Mouse (Mus musculus) frontal cortex, adult 2 months (tissue): Measurements from ENCODE around the gene Rnf113a1. TPM values are rescaled to one million over a fixed set of nuclear protein-coding genes. Genes with fewer than 3 reads are reported as not detected.
"Not testable (repeated sequence)": the region's sequence is repeated elsewhere in the genome, so short reads cannot be mapped to it uniquely, and the experiment has no call there.

Experiments used
- DNase-seq, 2 experiments: peaks; one replicate each; pipeline ENCODE4 v3.0.0; 2022; ENCODE audit warnings: low spot score in 1 of 2; ENCODE audit errors: extremely low spot score in 1 of 2
- polyA plus RNA-seq: library from polyadenylated mRNA; depleted of rRNA; stranded (reverse); fragments of >200 nt; gene quantifications from 2 replicates; pipeline ENCODE4 v1.2.3, GENCODE M21; 2012; rRNA removed

Rnf113a1 gene
- polyA plus RNA-seq, result 7.4 and 8.2 TPM in 2 replicates

DNA sequence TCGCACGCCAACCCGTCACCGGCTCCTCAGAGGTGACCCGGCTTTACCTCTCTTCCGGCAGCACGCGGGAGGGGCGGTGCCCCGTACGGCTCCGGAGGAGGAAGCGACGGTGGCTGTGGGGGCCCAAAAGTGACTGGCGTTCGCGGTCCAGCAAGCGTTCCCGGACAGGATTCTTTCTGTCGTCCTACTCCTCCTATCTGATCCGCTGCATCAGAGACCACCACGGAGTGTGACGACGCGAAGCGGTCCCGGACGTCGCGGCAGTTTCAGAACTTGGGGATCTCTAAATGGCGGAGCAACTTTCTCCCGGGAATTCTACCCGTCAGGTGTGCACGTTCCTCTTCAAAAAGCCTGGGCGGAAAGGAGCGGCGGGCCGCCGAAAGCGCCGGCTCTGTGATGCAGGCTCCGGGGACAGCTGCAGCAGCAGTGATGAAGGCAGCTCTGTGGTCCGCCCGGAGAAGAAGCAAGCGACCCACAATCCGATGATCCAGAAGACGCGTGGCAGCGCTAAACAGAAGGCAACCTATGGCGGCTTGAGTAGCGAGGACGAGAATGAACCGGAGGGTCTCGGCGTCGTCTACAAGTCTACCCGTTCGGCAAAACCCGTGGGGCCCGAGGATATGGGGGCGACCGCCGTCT is at the start of gene Rnf113a1, which contains the start of gene Ndufa1:
Gene Rnf113a1, plus strand, starts transcription at position 141 of the 639 bp plus-strand sequence.
Gene Ndufa1, minus strand, starts transcription at position 59 of the 639 bp plus-strand sequence.
- peak; percentile 21 to 83 for DNase-seq

- DNase-seq, result no peak
Observed at GRCm38 (mm10) chrX:37141732-37142131, 49.3 kb upstream of the Rnf113a1 start.

- DNase-seq, result not testable (repeated sequence)
Observed at GRCm38 (mm10) chrX:37144498-37144897, 46.5 kb upstream of the Rnf113a1 start.

DNA sequence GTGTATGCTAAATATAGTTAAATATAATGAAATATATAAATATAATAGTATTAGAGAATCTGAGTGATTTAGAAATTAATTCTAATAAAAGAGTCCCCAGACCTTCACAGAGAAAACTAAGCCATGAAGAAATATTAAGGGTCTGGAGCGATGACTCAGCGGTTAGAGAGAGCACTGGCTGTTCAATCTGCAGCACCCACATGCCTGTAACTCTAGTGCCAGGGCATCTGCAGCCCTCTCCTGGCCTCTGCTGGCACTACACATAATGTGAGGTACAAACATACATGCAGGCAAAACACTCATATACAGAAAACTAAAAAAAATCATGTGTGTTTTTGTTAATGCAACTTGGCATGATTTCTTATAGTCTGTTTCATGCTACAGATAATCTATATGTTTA is 46.1 kb upstream of the Rnf113a1 start:
- no peak for DNase-seq

DNA sequence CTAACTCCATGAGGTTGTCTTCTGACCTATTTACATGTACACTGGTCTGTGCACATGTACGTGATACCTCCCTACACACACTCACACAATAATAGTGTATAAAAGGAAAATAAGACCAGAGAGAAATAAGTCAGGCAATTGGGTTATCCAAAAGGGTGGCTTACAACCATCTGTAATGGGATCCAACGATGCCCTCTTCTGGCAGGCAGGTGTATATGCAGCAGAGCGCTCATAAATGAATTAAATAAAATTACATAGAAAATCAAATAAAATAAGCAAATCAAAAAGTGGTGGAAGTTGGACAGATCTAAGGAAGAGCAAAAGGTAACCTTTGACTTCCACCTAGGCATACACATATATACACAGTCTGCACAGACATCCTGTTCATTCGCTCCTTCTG is 33.2 kb upstream of the Rnf113a1 start:
- DNase-seq, result no peak

- DNase-seq, result no peak
Observed at GRCm38 (mm10) chrX:37161169-37161568, 29.9 kb upstream of the Rnf113a1 start.

- no peak for DNase-seq
Observed at GRCm38 (mm10) chrX:37163115-37163514, 27.9 kb upstream of the Rnf113a1 start.

DNA sequence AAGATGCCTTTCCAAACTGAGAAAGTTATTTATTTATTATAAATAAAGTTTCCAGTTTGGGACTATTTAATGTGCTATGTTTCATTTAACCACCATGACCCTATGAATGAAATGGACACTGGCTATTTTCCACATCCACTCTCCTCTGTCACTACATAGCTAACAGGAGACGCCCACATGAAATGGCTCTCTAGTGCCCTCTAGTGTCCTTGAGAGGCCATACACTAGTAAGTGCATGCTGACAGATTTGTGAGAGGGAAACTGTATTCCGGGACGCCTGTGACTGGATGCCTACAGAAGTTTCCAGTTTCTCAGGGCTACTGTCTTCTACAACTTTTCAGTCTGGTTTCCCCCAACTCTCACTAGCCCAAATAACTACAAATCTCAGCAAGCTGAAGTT is 24.0 kb upstream of the Rnf113a1 start:
- peak in 1 of 2 experiments; percentile 46 for DNase-seq

DNA sequence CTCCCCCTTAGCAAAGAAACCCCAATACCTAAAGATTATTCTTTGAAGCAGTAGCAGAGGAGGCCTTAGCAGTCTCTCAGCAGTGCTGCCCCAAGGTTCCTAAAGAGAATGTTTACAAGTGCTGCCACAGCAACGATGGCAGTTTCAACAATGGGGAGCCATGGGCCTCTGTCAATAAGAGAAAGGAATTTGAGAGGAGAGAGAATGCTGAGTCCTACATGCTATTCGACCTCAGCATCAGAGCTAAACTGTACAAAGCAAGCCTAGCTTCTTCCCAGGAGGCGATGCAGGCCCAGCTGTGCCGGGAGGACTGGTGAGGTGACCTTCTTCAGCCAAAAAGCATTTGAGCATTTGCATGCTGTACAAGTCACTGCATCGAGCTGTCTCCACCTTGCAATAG is 22.3 kb upstream of the Rnf113a1 start, which contains the start of gene Akap14:
Gene Akap14, minus strand, starts transcription at position 101 of the 400 bp plus-strand sequence.
- no peak for DNase-seq

GRCm38 (mm10) chrX:37184401-37184800 is 6.6 kb upstream of the Rnf113a1 start:
- DNase-seq, result peak in 1 of 2 experiments; percentile 10

DNA sequence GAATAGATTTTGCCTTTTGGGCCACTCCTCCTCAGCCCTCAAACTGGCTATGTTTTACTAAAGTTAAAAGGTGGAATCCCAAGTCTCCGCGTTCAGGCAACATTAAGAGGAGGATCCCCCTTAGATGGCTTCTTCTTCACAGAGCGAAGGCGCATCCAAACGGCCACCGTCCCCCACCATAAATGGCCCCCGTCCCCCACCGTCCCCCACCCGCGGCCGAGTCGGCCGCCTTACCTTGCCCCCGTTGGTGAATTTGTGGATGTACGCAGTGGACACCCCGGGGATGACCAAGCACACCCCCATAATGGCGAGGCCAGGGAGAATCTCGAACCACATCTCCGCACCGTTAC is 315 bp upstream of the Rnf113a1 start:
- DNase-seq, result no peak

DNA sequence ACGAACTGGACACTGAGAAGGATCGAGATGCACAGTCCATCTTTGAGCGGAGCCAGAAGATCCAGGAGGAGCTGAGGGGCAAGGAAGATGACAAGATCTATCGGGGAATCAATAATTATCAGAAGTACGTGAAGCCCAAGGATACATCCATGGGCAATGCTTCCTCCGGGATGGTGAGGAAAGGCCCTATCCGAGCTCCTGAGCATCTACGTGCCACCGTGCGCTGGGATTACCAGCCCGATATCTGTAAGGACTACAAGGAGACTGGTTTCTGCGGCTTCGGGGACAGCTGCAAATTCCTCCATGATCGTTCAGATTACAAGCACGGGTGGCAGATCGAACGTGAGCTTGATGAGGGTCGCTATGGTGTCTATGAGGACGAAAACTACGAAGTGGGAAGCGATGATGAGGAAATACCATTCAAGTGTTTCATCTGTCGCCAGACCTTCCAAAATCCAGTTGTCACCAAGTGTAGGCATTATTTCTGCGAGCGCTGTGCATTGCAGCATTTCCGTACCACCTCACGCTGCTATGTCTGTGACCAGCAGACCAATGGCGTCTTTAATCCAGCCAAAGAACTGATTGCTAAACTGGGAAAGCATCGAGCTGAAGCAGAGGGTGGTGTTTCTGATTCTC is 817 bp downstream of the Rnf113a1 start:
- peak in 1 of 2 experiments; percentile 11 for DNase-seq

DNA sequence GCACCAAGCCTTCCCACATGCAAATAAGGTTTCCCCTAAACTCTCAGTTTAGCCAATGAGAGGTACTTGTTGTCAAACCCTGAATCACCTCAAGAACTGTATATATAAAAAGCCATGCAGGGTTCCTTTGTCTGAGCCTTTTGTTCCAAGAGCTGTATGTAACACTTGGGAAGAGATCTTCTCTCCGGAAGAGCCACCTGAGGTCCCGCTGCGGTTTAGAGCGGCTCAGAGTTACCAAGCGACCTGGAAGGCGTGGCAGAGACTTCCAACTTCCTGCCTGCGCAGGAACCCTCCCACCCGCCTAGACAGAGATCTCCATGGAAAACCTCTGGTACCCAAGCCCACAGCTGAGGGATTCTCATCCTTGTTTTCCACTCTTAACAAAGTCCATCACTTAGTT is 7.6 kb downstream of the Rnf113a1 start:
- DNase-seq, result no peak

GRCm38 (mm10) chrX:37210941-37211340 is 19.9 kb downstream of the Rnf113a1 start, which contains the start of gene Gm9:
TSS of gene Gm9 (minus strand) at chrX:37211041.
- no peak for DNase-seq

DNA sequence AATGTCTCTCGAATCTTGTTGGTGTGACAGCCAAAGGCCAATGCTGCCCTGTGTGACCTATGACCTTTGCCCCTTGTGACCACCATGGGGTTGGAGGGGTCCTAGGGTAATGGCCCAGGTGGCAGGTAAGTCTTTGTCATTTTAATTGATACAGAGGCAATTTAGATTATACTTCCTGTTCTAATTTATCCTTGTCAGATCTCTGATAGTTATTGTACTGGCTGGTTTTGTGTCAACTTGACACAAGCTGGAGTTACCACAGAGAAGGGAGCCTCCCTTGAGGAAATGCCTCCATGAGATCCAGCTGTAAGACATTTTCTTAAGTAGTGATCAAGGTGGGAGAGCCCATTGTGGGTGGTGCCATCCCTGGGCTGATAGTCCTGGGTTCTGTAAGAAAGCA is 31.1 kb downstream of the Rnf113a1 start, which contains the start of gene Rhox1:
Gene Rhox1, minus strand, starts transcription at position 101 of the 400 bp plus-strand sequence.
- DNase-seq, result not testable (repeated sequence)

Other genes starting within 250 kb of the Rnf113a1 start
- gene Sept6, start 199.5 kb upstream of the Rnf113a1 start, polyA plus RNA-seq, result 38.6 and 40.7 TPM in 2 replicates
- 0.06 TPM in 1 of 2 replicates, not detected in the other for gene Sowahd, start 142.4 kb upstream of the Rnf113a1 start, polyA plus RNA-seq
- 236 and 294 TPM in 2 replicates for gene Rpl39, start 105.8 kb upstream of the Rnf113a1 start, polyA plus RNA-seq
- 32.8 and 35.0 TPM in 2 replicates for gene Upf3b, start 80.9 kb upstream of the Rnf113a1 start, polyA plus RNA-seq
- 5.8 and 6.6 TPM in 2 replicates for gene Nkap, start 64.5 kb upstream of the Rnf113a1 start, polyA plus RNA-seq
- not detected in 2 replicates for gene Akap14, start 22.4 kb upstream of the Rnf113a1 start, polyA plus RNA-seq
- 579 and 627 TPM in 2 replicates for gene Ndufa1, start 82 bp upstream of the Rnf113a1 start, polyA plus RNA-seq
- gene Gm9, start 19.8 kb downstream of the Rnf113a1 start, polyA plus RNA-seq, result 0.13 TPM in 1 of 2 replicates, not detected in the other
- gene Rhox1, start 31.0 kb downstream of the Rnf113a1 start, polyA plus RNA-seq, result not detected in 2 replicates
- gene Rhox2a, start 53.7 kb downstream of the Rnf113a1 start, polyA plus RNA-seq, result not detected in 2 replicates
- gene Rhox3a, start 58.7 kb downstream of the Rnf113a1 start, polyA plus RNA-seq, result not detected in 2 replicates
- gene Rhox4a, start 74.1 kb downstream of the Rnf113a1 start, polyA plus RNA-seq, result not detected in 2 replicates
- gene Rhox3a2, start 188.8 kb downstream of the Rnf113a1 start, polyA plus RNA-seq, result not detected in 2 replicates
- not detected in 2 replicates for gene Rhox4a2, start 199.6 kb downstream of the Rnf113a1 start, polyA plus RNA-seq
- gene Rhox2b, start 220.8 kb downstream of the Rnf113a1 start, polyA plus RNA-seq, result not detected in 2 replicates
- not detected in 2 replicates for gene Rhox4b, start 241.2 kb downstream of the Rnf113a1 start, polyA plus RNA-seq